Mouse (Mus musculus) cortical plate, adult 2 months (tissue): ENCODE data around the gene Uhrf1bp1l. TPM values are rescaled to one million over a fixed set of nuclear protein-coding genes. Genes with fewer than 3 reads are reported as not detected.
A peak's percentile ranks its signal among the peaks of the same experiment; 100 is the strongest.

ENCODE experiments used
- H3K27ac ChIP-seq: fragments of 200-500 bp; 2 replicates; pipeline ENCODE4 v1.5.1; 2012; ENCODE audit warnings: low read length, control low read depth, inconsistent platforms; ENCODE audit not compliant: insufficient read depth
- H3K4me1 ChIP-seq: fragments of 200-500 bp; 2 replicates; pipeline ENCODE4 v1.6.1; 2011; ENCODE audit warnings: low read length; ENCODE audit not compliant: control insufficient read depth, insufficient read depth
- H3K4me3 ChIP-seq: fragments of 200-500 bp; 2 replicates; pipeline ENCODE4 v1.5.1; 2011; ENCODE audit warnings: mild to moderate bottlenecking, low read length, control low read depth; ENCODE audit not compliant: insufficient read depth
- CTCF ChIP-seq: fragments of 200-500 bp; IDR thresholded peaks from 2 replicates; pipeline ENCODE4 v1.5.1; 2011; ENCODE audit warnings: mild to moderate bottlenecking, control low read depth, low read length; ENCODE audit not compliant: insufficient read depth; ENCODE audit errors: extremely low read depth
- POLR2A ChIP-seq: fragments of 200-500 bp; IDR thresholded peaks from 2 replicates; pipeline ENCODE4 v1.6.1; 2011; ENCODE audit warnings: mild to moderate bottlenecking, low read length, control low read depth; ENCODE audit not compliant: insufficient read depth; ENCODE audit errors: extremely low read depth
- polyA plus RNA-seq: library from polyadenylated mRNA; depleted of rRNA; stranded (reverse); fragments of >200 nt; gene quantifications from 2 replicates; pipeline ENCODE4 v1.2.3, GENCODE M21; 2012

Uhrf1bp1l gene
- polyA plus RNA-seq, 1 experiment = 46.6 TPM

- Histone ChIP-seq H3K27ac (no peak overlapping the region), H3K4me3 (peak overlapping the region; percentile 99), H3K4me1 (no peaks in the 10 kb centered on the region)
- no peak for TF ChIP-seq CTCF
These were observed 450 bp upstream of the Uhrf1bp1l start for GRCm38 (mm10) chr10:89744341-89744740.

- Histone ChIP-seq H3K4me1 (no peaks in the 10 kb centered on the region), H3K27ac (0 out of 2 replicates have a peak overlapping the region, but pooled peaks have one; percentile 93), H3K4me3 (peak overlapping the region; percentile 99)
- no peak for TF ChIP-seq POLR2A
- no peak for TF ChIP-seq CTCF
These were observed 852 bp downstream of the Uhrf1bp1l start for GRCm38 (mm10) chr10:89745666-89746020.

GRCm38 (mm10) chr10:89746581-89746980, 1.8 kb downstream of the Uhrf1bp1l start:
- H3K4me3 ChIP-seq = no peak overlapping the region; the same call in 1 of the 2 replicates

GRCm38 (mm10) chr10:89747221-89747905, 2.6 kb downstream of the Uhrf1bp1l start:
- TF ChIP-seq POLR2A = no peak
- no peak for TF ChIP-seq CTCF
- H3K4me1 ChIP-seq = no peaks in the 10 kb centered on the region
- no peak overlapping the region for H3K4me3 ChIP-seq
- no peak overlapping the region for H3K27ac ChIP-seq

More at GRCm38 (mm10) chr10:89746581-89746980, 1.8 kb downstream of the Uhrf1bp1l start:
- Histone ChIP-seq H3K27ac (no peak overlapping the region), H3K4me1 (no peaks in the 10 kb centered on the region)
- no peak for TF ChIP-seq POLR2A

- Histone ChIP-seq H3K27ac (no peak overlapping the region), H3K4me1 (no peaks in the 10 kb centered on the region), H3K4me3 (no peak overlapping the region)
- TF ChIP-seq POLR2A (no peak), CTCF (no peak)
These were observed 3.1 kb downstream of the Uhrf1bp1l start for GRCm38 (mm10) chr10:89747911-89748310.

GRCm38 (mm10) chr10:89748619-89749018, 3.8 kb downstream of the Uhrf1bp1l start:
- Histone ChIP-seq H3K27ac (no peak overlapping the region), H3K4me3 (no peak overlapping the region), H3K4me1 (no peaks in the 10 kb centered on the region)
- TF ChIP-seq CTCF (no peak), POLR2A (no peak)

- Histone ChIP-seq H3K4me3 (no peak overlapping the region), H3K27ac (no peak overlapping the region), H3K4me1 (no peaks in the 10 kb centered on the region)
- TF ChIP-seq POLR2A = no peak
These were observed 6.3 kb downstream of the Uhrf1bp1l start for GRCm38 (mm10) chr10:89751069-89751468.

- TF ChIP-seq POLR2A (no peak), CTCF (no peak)
- no peaks in the 10 kb centered on the region for H3K4me1 ChIP-seq
These were observed 10.4 kb downstream of the Uhrf1bp1l start for GRCm38 (mm10) chr10:89755231-89755630.

GRCm38 (mm10) chr10:89760772-89761171, 16.0 kb downstream of the Uhrf1bp1l start:
- Histone ChIP-seq H3K4me3 (no peak overlapping the region), H3K27ac (no peak overlapping the region), H3K4me1 (peaks cover 1% of the 10 kb centered on the region; the same call in 1 of the 2 replicates)
- no peak for TF ChIP-seq CTCF
- TF ChIP-seq POLR2A = no peak

More at GRCm38 (mm10) chr10:89755231-89755630, 10.4 kb downstream of the Uhrf1bp1l start:
- H3K4me3 ChIP-seq = no peak overlapping the region
- no peak overlapping the region for H3K27ac ChIP-seq

GRCm38 (mm10) chr10:89764457-89765121, 19.8 kb downstream of the Uhrf1bp1l start:
- TF ChIP-seq CTCF = no peak
- no peak for TF ChIP-seq POLR2A
- Histone ChIP-seq H3K27ac (no peak overlapping the region), H3K4me1 (peaks cover 1% of the 10 kb centered on the region; the same call in 1 of the 2 replicates)

More at GRCm38 (mm10) chr10:89764457-89765121, 19.8 kb downstream of the Uhrf1bp1l start:
- H3K4me3 ChIP-seq = no peak overlapping the region
